Mouse (Mus musculus) adrenal gland, postnatal 4 days (tissue): Measurements from ENCODE around the gene Cox11. TPM values are rescaled to one million over a fixed set of nuclear protein-coding genes. Genes with fewer than 3 reads are reported as not detected.

Experiments
- DNase-seq, 2 experiments: peaks; one replicate each; pipeline ENCODE4 v3.0.0; 2021 to 2022; ENCODE audit warnings: low spot score in 2 of 2, mixed read lengths in 2 of 2
- long read RNA-seq, 2 experiments: library from polyadenylated mRNA; stranded (forward); transcript quantifications; one replicate each; pipeline ENCODE4 v2.0.0; 2021
- total RNA-seq, 2 experiments: library from RNA; stranded (reverse); gene quantifications; 2 replicates each; pipeline ENCODE4 v1.2.3; 2021

Gene Cox11
- 10 to 100 TPM; 22.1 to 23.4 TPM for total RNA-seq
- long read RNA-seq, experiment 1, transcript Cox11-201 (4 exons, 1,224 nt), result major isoform, 17 of 21 reads
- long read RNA-seq, experiment 1, partial matches to known transcripts, result 0 of 21 reads
- long read RNA-seq, experiment 1, other reads (novel, unspliced or antisense), result 4 of 21 reads
- long read RNA-seq, experiment 2, transcript Cox11-201 (4 exons, 1,224 nt), result major isoform, 33 of 38 reads
- long read RNA-seq, experiment 2, partial matches to known transcripts, result 0 of 38 reads
- long read RNA-seq, experiment 2, other reads (novel, unspliced or antisense), result 4 of 38 reads

DNA sequence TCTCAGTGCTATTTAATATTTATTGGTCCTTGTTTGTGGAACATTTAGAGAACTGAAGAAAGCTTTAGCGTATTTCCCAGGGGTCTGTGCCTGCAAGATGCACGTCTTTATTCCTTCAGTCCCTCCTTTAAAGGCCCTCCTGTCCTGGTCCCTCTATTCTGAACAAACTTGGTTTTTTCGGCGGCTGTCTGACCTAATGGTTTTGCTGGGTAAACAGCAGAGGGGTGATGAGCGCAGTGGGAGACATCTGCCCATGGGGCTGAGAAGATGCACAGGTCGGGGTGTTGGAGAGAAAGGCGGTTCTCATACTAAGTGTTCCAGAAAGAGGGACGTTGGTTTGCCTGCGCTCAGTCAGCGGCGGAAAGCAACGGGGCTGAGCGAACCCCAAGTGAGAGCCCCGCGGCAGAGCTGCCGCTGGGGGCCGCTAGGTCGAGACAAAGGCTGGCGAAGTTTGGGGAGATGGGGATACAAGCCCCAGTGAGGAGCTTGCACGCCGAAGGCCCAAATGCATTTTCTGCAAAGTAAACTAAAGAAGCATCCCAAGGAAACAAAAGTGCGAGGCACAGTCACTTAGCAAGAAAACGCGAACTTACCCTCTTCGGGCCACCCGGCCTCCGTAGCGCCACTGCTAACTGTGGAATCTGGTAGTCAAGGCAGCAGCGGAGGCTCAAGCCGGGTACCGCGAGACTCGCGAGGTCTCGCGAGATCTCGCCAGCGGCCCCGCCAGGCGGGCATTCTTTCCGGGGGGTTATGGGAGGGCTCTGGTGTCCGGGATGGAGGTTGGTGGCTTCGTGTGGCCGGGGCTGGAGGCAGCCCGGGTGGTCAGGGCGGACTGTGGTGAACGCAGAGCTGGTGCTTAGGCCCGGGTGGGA, at the start of gene Cox11, which contains the start of gene Stxbp4:
Gene Cox11 (plus strand): TSS at position 734 of the 872 bp plus-strand sequence.
Gene Stxbp4 (minus strand): TSS at position 645 of the 872 bp plus-strand sequence.
- DNase-seq, result peak; percentile 83 to 84

DNA sequence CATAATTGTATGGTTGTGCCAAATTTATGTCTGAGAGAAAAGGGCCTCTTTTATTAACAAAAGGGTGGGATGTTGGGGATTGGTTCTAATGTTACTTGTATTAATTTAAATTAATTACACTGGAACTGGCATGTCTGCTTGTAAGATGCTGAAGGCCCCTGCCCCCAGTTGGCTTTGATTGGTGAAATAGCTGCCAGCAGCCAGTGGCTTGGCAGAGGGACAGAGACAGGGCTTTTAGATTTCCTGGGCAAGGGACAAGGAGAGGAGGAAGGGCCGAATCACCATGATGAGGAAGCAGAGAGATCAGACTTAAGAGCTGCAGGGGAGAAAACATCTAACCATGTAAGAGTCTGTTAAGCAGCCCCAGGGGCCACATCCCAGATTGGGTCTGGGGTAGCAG, 47.0 kb upstream of the Cox11 start:
- DNase-seq, result no peak

GRCm38 (mm10) chr11:90595826-90596225, 42.1 kb upstream of the Cox11 start:
- no peak for DNase-seq

- DNase-seq, result no peak
Measured at GRCm38 (mm10) chr11:90603066-90603465, 34.9 kb upstream of the Cox11 start.

DNA sequence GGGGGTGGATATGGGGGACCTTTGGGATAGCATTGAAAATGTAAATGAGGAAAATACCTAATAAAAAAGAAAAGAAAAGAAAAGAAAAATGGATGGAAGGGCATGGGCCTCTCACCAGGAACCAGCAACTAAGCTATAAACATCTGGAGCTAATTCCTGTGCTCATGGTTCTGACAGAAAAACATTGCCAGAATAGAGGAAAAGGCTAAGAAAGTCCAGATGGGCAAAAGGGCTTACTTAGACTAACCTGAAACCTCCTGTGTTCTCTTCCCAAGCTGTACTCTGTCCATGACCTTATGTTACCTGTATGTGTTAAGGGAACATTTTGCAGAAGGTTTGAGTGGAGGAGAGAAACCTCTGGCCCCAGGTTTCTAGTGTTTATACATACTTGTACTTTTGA, 25.9 kb upstream of the Cox11 start:
- DNase-seq, result no peak

DNA sequence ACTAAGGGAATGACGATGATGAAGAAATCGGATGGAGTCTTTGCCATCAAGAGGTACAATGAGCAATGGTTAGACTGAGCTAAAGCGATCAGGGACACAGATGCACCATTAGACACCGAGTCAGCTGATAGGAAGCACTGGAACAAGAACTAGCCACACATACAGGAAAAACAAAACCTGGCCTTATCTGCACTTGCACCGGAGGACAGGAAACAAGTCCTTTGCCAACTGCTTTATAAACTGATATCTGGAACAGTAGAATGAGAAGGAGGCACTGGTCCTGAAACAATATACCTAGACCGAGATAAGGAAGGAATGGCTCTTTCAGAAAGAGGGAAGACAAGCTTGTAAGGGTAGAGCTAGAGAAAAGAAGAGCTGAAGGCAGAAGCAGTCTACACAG, 23.2 kb upstream of the Cox11 start:
- DNase-seq, result no peak

DNA sequence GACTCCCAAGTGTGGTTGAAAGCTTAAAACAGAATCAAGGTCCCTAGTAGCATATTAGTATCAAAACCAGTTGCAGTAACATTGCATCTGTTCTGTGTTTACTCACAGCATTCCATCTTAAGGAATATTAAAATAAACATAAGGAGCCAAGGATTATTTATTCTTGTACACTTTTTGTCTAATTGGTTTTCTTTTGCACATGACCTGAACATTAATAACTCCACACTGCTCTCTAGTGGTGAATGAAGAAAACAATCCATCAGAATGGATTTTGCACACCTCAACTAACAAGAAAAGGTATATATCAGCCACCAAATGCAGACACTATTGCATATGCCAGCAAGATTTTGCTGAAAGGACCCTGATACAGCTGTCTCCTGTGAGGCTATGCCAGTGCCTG, 21.5 kb upstream of the Cox11 start:
- no peak for DNase-seq

- no peak for DNase-seq
Measured at GRCm38 (mm10) chr11:90622044-90622443, 15.9 kb upstream of the Cox11 start.

DNA sequence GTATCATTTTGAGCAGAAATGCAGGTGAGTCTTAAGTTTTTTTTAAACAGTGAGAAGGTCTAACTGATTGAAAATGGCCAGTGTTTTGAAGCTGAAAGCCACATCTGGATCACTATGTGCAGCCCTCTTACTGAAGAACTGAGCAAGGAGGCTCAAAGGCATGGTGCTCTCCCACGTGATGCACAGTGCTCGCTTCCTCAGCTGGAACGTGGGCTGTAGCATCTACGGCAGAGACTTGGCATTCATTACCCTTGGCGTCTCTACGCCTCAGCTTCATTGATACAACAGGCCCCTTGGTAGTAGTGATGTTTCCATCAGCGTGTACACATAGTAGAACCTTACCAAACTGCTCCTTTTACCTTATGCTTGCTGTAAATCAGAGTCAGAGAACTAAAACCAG, 15.5 kb upstream of the Cox11 start:
- no peak for DNase-seq

DNA sequence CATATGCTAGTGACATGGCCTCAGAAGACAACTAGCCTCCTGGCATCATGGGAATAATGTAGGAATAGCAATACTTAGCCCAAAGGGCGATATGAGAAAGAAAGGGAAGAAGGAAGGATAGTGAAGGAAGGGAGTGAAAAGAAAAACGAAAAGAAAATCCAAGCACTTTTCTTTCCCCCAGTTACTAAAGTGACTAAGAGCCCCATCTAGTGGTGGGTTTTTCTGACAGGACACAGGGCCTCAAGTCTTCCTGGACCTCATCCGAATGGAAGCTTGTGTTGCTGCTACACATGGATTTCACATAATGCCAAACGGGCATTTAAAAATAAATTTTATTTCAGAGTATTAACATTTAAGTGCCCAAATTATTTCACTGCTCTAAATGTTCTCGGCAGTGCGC, 14.5 kb upstream of the Cox11 start:
- DNase-seq, result no peak

GRCm38 (mm10) chr11:90625174-90625573, 12.8 kb upstream of the Cox11 start:
- no peak for DNase-seq

DNA sequence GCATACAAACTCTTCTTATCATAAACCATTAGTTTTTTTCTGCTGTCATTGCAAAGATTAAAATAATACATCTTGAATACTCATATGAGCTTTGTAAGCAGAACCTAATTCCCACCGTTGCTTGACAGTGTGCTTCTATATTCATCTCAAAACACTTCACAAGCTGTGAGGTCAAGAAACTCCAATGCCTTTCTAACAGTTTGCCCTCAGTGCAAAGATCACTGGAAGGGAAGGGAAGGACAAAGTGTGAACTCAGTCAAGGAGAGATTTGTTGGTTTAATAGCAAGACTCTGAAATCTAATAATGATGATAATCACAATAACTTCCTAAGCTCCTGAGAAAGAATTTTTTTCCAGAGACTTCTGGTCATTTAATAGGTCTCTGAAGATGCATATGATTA, 10.2 kb upstream of the Cox11 start:
- DNase-seq, result no peak

DNA sequence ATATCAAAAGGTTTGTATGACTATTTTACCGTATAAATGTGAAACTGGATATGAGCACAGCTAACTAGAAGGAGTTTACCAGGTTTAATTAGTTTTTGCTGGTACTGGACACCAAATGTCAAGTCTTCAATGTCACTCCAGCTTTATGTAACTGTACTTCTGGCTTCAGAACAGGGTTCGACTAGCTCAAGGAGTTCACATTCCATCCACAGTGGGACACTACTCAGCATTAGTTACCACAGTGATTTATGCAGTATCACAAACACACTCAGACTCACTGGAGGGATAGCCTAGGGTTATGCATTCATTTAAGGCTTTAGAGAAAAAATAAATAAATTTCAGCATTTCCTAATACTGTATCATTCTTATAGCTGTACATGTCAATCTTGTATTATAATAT, 5.5 kb upstream of the Cox11 start:
- no peak for DNase-seq

DNA sequence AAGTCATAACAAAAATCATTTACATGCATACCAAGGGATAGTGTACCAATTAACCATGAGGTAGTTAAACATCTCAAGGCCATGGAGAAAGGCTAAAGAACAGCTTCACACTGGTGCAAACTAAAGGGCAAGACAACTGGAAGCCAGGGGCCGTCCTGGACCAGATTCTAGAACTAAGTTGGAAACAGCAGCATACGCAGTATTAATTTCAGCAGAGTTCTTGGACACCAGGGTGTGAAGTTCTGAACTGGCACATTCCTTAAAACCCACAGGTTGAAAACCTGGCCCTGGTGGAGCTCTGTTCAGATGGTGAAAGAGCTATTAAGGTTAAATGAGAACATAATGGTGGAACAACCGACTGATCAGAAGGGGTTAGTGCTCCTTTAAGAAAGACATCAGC, 3.3 kb upstream of the Cox11 start:
- no peak for DNase-seq

DNA sequence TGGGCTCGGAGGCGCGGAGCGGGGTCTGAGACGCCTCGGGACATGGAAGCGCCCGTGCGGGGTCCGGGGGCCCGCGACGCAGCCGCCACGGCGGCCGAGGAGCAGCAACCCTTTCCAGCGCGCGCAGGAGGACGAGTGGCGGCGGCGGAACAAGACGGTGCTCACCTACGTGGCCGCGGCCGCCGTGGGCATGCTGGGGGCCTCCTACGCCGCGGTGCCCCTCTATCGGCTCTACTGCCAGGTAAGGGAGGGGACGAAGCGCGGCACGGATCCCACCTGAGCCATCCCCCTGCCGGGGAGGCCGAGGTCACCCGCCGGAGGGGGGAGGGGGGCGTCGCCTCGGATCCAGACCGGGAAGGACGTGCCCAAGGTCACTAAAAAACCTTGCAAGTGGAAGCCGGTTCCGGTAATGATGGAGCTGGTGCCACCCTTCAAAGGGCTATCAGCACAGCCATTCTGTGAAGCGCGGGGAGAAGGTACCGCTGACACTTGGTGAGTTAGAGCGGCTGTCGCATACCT, 398 bp downstream of the Cox11 start:
- DNase-seq, result peak; percentile 30 to 50

- no peak for DNase-seq
Measured at GRCm38 (mm10) chr11:90649777-90650176, 11.8 kb downstream of the Cox11 start.

GRCm38 (mm10) chr11:90650231-90650885, 12.4 kb downstream of the Cox11 start:
- DNase-seq, result no peak

DNA sequence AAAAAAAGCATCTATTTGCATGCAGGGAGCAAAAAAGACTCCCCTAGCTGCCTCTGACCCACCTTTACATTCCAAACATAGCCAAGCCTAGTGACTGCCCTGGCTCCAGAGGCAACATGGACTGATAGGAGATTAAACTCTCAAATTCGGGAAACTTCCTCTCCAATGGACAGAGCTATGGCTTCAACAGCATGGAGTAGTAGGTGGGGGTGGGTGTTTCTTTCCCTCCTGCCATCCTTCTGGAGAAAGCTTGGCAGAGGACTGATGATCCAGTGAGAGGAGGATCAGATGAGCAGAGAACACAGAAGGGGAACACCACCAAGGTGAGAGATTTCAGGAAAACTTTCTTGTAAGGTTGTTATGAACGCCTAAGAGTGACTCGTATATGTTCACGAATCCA, 14.6 kb downstream of the Cox11 start:
- no peak for DNase-seq

DNA sequence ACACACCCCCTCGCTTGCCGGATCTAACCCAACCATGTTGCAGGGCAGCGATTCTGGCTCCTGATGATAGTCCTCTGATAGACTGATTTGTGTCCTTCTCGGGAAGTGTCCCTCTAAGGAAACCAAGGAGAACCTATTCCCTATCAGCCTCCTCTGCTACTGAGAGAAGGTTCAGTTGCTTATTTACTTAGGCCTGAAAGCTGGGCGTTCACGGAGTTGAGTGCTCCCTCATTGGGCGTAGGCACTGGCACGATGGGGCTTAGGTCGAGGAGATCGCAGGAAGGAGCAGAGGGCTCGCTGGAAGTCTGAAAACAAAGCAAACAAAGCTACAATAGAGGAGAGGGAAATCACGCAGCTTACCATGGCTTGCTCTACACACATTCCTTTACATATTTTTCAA, 19.6 kb downstream of the Cox11 start:
- DNase-seq, result no peak

GRCm38 (mm10) chr11:90660662-90661061, 22.7 kb downstream of the Cox11 start:
- DNase-seq, result no peak

- DNase-seq, result no peak
Measured at GRCm38 (mm10) chr11:90663052-90663451, 25.1 kb downstream of the Cox11 start.
